Mouse (Mus musculus) ovary, postnatal 36 days (tissue): ENCODE data around the gene Pcsk5.

Experiments used
- DNase-seq: peaks from one replicate; pipeline ENCODE4 v3.0.0; 2022; ENCODE audit warnings: low spot score, mixed read lengths

Gene Pcsk5

DNA sequence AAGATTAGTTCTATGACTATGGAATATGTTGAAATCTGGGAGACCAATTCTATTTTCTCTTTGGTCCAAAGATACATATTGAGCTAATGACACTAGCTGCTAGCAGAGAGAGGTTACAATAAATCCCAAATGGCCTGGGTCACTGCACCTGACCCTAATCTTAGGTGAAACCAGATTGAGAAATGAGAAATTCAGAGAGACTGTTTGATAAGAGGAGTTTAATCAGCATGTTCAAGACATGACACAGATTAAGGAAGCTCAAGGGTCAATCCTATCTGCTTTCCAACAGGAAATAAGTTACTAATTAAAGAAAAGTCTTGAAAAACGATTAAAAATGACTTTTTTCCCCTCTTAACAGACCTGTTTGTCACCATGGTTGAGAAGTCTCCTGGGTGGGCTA, 96.0 kb downstream of the Pcsk5 start:
- DNase-seq = no peak

DNA sequence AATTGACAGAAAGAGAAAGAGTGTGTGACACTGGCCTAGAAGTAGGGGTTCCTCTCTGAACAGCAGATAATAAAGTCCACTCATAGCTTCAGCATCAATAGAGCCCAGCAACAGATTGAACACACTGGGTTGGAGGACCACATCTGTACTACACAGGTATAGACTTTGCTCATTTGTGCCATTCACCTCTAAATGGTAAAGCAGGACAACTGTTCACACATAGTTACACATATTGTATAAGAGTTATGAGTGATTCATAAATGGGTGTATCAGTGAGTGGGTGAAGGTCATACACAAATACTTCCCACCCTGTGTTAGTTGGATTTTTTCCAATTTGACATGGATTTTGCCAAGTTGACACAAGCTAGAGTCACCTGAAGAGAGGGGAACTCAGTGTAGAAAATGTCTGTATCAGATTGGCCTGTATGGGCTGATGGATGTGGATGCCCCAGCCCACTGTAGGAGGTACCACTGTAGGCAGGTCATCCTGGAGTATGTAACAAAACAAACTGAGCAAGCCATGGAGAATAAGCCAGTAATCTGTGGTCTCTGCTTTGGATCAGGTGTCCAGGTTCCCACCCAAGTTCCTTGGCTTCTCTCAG, 104.7 kb downstream of the Pcsk5 start:
- no peak for DNase-seq

DNA sequence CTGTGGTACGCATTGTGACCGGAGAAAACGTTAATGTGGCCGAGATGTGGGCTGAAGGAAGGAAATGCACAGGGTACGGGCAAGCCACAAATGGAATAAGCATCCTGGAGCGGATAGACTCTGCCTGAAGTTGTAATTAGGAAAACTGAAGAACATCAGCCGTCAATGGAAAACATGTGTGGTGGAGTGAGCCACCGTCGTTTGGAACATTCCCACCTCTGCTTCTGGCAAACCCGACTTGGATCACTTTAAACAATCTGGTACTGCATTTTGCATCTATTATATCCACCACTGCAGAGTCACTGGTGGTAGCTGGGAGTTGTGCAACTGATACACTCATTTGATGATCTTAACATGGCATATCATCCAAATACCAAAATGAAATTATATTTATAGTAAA, 120.4 kb downstream of the Pcsk5 start:
- no peak for DNase-seq

GRCm38 (mm10) chr19:17715281-17715955, 122.0 kb downstream of the Pcsk5 start:
- no peak for DNase-seq

- no peak for DNase-seq
These were observed 145.8 kb downstream of the Pcsk5 start for GRCm38 (mm10) chr19:17691626-17692025.

DNA sequence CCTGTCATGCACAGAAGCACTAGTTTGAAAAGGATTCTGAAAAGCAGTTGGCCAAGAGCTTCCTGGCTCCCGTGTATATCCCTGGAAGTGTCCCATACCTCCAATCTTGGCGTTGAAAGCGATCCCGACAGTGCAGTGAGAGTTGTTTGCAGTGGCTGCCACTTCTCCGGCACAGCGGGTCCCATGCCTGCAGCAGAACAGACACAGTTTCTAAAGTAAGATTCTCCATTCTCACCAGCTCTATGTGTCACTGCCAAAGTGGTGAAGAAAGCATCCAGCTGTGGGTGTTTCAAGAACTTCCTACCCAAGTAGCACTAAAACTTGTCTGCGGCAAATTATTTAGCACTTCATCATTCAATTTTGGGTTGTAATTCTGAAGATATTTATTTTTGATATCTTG, 159.1 kb downstream of the Pcsk5 start:
- DNase-seq = no peak

GRCm38 (mm10) chr19:17662676-17663075, 174.8 kb downstream of the Pcsk5 start:
- DNase-seq = no peak

DNA sequence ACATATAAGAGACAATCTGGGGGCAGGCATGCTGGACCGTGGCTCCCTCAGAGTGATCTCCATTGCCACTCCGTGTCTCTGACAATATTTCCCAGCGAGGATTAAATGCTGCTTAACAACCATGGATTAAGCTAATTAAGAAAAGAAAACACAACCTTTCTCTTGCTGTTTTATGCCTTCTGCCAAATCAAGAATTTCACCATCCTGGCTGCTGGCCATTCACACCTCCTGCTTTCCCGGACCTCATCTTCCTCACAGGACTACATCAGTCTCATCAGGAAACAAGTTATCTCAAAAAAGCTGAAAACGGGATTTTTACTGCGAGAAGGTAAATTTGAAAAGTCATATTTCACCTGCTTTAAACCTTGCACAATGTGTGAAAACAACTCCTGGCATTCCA, 175.2 kb downstream of the Pcsk5 start:
- no peak for DNase-seq

GRCm38 (mm10) chr19:17659321-17659720, 178.1 kb downstream of the Pcsk5 start:
- no peak for DNase-seq

DNA sequence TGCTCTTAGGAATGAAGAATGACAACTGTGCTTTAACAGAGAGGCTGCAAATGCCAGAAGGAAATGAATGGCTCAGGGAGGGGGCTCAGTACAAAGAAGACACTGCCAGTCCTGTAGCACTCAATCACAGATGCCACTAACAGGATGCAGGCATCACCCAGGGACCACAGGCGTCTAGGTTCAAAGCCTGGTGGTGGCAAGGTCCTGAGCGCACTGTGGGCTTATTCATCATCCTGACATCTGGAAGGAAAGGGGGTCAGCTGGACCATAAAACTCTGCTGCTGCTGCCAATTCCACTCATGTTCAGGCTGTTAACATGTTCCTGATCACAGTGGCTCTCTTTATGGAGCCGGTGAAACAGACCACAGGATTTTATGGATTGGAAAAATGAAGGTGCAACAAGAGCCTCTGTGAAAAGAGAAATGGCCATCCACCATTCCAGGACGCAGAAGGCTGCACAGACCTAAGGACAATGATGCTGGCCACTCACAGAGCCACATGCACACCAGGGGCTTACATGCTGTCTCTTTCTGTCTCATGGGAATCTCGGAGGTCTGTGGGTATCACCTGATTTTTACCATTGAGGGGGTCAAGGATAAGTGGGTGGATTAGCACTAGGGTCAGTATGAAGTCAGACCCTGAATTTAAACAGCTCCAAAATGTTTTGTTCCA, 186.5 kb downstream of the Pcsk5 start:
- DNase-seq = no peak

- DNase-seq = no peak
These were observed 187.5 kb downstream of the Pcsk5 start for GRCm38 (mm10) chr19:17649967-17650366.

DNA sequence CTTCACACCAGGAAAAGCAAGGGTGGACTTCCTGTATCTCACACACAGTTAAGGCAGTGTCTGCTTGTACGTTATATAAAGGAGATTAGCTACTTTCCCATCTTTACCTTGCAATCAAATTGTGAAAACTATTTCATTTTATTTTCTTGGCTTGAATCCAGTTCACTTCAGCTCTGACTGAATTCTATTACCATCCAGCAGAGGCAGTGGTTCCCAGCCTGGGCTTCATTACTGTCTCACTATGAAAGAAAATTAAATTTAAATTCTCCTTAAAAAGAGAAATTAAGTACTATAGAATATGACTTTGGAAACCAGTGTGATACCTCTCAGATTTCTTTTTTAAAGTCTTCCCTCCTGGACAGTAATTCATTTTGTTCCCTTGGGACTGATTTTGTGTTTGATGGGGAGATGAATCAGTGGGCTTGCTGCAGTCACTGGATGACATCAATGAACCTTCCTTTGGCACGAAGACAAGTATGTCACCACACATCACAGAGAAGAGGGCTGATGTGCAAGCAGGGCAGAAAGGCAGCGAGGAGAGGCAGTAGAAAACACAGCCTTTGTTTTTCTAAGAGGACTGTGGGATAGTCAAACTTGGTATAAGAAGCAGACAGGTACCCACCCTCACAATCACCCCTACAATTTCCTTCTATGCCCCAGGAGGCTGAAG, 194.2 kb downstream of the Pcsk5 start:
- DNase-seq = no peak

GRCm38 (mm10) chr19:17635984-17636383, 201.4 kb downstream of the Pcsk5 start:
- DNase-seq = peak; percentile 36

DNA sequence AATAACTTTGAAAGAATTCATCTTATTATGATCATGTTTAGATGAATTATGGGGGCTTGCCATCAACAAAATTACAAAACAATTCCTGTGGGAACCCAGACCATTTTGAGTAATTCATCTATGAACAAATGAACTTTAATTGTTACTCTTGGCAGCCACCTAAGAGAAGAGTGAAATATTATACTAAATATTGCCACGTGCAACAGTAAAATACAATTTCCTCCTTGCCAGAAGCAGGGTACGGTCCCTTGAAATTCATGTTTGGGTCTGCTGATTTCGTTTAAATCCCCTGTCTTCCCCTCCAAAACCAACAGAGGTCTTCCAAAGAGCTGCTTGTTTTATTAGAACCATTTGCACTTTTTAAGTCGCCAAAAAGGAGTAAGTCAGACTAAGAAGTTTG, 221.8 kb downstream of the Pcsk5 start:
- DNase-seq = no peak

GRCm38 (mm10) chr19:17606510-17606909, 230.9 kb downstream of the Pcsk5 start:
- DNase-seq = no peak

GRCm38 (mm10) chr19:17606093-17606492, 231.3 kb downstream of the Pcsk5 start:
- no peak for DNase-seq

DNA sequence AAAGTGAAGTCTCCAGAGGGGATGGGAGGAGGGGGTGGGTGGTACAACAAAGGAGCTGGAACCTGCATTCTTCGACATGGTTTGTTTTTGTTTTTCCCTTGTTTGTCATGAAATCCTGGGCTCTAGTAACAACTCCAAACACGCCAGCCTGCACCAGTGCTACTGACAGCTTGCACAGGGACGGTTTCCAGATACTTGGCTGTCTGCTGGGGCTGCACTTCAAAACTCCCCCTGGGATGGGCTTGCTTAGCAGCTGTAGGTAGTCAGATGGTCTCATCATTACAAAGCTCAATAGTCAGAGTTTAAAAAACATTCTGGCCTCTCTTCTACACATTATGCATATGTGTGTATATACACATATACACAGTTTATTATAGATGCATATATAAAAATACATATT, 234.1 kb downstream of the Pcsk5 start:
- no peak for DNase-seq

DNA sequence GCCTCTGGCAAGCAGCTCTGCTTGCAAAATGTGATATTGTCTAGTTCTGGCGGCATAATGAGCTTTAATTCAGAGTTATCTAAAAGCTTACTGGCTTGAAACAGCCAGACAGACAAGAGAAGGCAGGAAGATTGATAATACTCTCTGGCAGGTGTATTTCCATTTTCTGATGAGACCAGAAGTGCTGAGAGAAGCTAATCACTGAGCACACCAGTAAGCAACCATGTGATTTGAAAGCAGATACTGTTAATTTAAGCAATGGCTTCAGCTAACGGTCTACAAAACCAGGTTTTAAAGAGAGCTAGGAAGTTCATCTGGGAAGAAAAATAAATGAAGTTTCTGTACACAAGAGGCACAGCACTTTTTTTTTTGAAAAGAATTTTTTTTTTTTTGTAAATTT, 237.1 kb downstream of the Pcsk5 start:
- DNase-seq = no peak

GRCm38 (mm10) chr19:17592790-17593189, 244.6 kb downstream of the Pcsk5 start:
- no peak for DNase-seq

- DNase-seq = no peak
These were observed 246.1 kb downstream of the Pcsk5 start for GRCm38 (mm10) chr19:17591335-17591734.

DNA sequence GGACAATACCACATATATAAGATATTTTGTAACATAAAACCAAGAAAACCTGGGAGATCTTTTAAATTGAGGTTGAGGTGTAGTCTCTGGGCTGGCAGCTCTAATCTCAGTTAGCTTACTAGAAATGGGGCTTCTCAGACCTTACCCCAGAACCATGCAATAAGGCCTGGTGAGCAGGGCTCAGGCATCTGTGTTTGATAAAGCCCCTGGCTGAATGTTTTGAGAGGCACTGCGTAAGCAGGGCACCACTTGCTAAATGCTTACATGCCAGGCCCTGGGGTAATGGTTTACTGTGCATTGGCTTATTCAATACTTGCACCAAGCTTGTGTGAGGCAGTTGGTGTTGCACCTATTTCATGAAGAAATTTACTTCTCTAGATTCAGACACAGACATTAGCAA, 247.1 kb downstream of the Pcsk5 start:
- DNase-seq = no peak

DNA sequence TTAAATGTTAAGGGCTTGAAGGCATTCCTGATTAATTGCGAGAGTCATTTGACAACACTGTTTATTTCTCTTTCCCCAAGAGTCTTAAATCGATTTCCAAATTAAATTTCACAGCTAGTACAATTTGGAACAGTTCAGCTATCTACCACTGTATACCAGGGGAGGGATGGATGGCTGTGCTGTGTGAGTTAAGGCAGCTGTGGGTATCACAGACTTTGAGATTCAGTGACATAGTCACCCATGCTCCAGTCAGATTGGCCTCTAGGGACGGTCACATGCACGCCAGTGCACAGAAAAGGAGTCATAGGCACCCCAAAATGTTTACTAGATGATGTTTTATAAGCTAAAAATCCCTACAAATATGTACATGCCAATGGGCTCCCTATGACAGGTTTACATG, 260.0 kb downstream of the Pcsk5 start:
- DNase-seq = no peak

GRCm38 (mm10) chr19:17574564-17574963, 262.9 kb downstream of the Pcsk5 start:
- no peak for DNase-seq
